Mouse (Mus musculus): Measurements from ENCODE around the gene Folr1.

Folr1 gene

GRCm38 (mm10) chr7:101831437-101831836 lies 39.2 kb downstream of the Folr1 start:
- DNase-seq = no peak

- DNase-seq = no peak
These were observed 40.2 kb downstream of the Folr1 start for GRCm38 (mm10) chr7:101830373-101830772.

GRCm38 (mm10) chr7:101823758-101824630 lies 46.6 kb downstream of the Folr1 start:
- DNase-seq = peak; percentile 80

GRCm38 (mm10) chr7:101822836-101823757 lies 47.5 kb downstream of the Folr1 start:
- DNase-seq = peak; percentile 65

GRCm38 (mm10) chr7:101821571-101822501 lies 48.8 kb downstream of the Folr1 start:
- DNase-seq = peak; percentile 49

GRCm38 (mm10) chr7:101820295-101821030 lies 50.1 kb downstream of the Folr1 start:
- no peak for DNase-seq

- no peak for DNase-seq
These were observed 52.7 kb downstream of the Folr1 start, which contains the start of gene Phox2a for GRCm38 (mm10) chr7:101817861-101818401. Phox2a (plus strand) TSS chr7:101818313.

All from kidney, adult 9 months (tissue).